Mouse (Mus musculus) forebrain, embryonic 10.5 days (tissue): ENCODE measurements around the gene C730034F03Rik. TPM values are rescaled to one million over a fixed set of nuclear protein-coding genes. Genes with fewer than 3 reads are reported as not detected.
"Not testable (repeated sequence)": the region's sequence is repeated elsewhere in the genome, so short reads cannot be mapped to it uniquely, and the experiment has no call there.

ENCODE experiments used
- DNase-seq: peaks from one replicate; pipeline ENCODE4 v3.0.0-alpha.2; 2017; ENCODE audit warnings: low spot score; ENCODE audit errors: extremely low spot score
- H3K27ac ChIP-seq: fragments of 300-500 bp; sonication (generic); 2 replicates; pipeline ENCODE4 v1.5.1; 2016; ENCODE audit warnings: mild to moderate bottlenecking
- H3K27me3 ChIP-seq: fragments of 300-500 bp; sonication (generic); 2 replicates; pipeline ENCODE4 v1.6.1; 2016; ENCODE audit warnings: mild to moderate bottlenecking; ENCODE audit not compliant: poor library complexity, severe bottlenecking
- H3K36me3 ChIP-seq: fragments of 300-500 bp; sonication (generic); replicated peaks from 2 replicates; pipeline ENCODE4 v1.6.1; 2016; ENCODE audit warnings: mild to moderate bottlenecking, moderate library complexity
- H3K4me1 ChIP-seq: fragments of 300-500 bp; sonication (generic); 2 replicates; pipeline ENCODE4 v1.6.1; 2016
- H3K4me3 ChIP-seq: fragments of 300-500 bp; sonication (generic); 2 replicates; pipeline ENCODE4 v1.5.1; 2016; ENCODE audit warnings: mild to moderate bottlenecking, moderate library complexity
- H3K9me3 ChIP-seq: fragments of 300-500 bp; sonication (generic); 2 replicates; pipeline ENCODE4 v1.6.1; 2016; ENCODE audit warnings: mild to moderate bottlenecking, moderate library complexity
- WGBS: fragments of 180-500 bp; shearing (Covaris S2); methylation state at CpG from one replicate; pipeline ENCODE4 v1.1.7; 2016; 5-methylcytosine and 5-hydroxymethylcytosine counted together
- polyA plus RNA-seq: library from polyadenylated mRNA; unstranded; fragments of >200 nt; fragmentation: Nextera tagmentation; extraction: Ambion mirVana; gene quantifications from 2 replicates; pipeline ENCODE4 v1.2.1, GENCODE M21; 2016

C730034F03Rik gene
- polyA plus RNA-seq, 1 experiment from 2014 or later, result 3.9 TPM

DNA sequence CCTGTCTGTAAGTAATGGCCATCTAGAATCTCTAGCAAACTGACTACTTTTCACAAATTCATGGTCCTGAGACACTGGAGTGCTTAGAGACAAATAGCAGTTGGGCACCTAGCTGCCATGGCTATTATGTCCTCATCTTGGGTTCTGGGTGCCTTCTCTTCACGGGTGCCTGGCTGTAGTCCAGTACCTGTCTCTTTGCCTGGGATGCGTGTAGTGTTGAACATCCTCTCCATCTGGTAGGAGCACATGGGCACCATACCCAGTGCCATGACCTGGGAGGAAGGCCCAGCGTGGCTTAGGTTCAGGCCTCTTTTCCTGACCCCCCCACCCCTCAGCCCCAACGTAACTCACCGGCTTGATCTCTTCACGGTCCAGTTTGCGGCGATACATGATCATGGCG is 7.5 kb upstream of the C730034F03Rik start:
- H3K27ac ChIP-seq, result no peak overlapping the region
- WGBS, result 92% methylated on average over 9 of the region's 9 CpGs
- H3K36me3 ChIP-seq, result peaks cover 67% of the 10 kb centered on the region
- H3K4me3 ChIP-seq, result no peak overlapping the region
- peaks cover 18% of the 10 kb centered on the region for H3K4me1 ChIP-seq
- DNase-seq, result no peak
- H3K27me3 ChIP-seq, result 0 out of 2 replicates have a peak, but pooled peaks cover 5% of the 10 kb centered on the region
- H3K9me3 ChIP-seq, result no peaks in the 10 kb centered on the region

DNA sequence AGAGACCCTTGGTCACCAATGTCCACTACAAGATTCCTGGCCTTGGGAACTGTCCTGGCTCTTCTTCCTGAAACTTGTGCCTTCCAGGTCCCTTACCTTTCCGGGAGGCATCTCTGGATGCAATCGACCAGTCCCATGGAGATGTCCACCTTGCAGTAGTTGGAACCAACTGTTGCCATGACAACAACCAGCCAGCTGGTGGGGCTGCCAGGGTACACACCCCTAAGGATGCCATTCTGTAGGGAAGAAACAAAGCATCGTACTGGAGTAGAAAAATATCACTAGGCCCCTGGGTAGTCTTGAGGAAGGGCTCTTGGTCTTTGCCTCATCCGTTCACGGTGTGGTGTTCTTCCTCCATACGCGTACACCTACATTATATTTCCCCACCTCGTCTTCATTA is 4.8 kb upstream of the C730034F03Rik start:
- Histone ChIP-seq H3K4me3 (no peak overlapping the region), H3K36me3 (peaks cover 55% of the 10 kb centered on the region), H3K27me3 (0 out of 2 replicates have a peak, but pooled peaks cover 5% of the 10 kb centered on the region), H3K9me3 (no peaks in the 10 kb centered on the region), H3K27ac (no peak overlapping the region), H3K4me1 (peaks cover 30% of the 10 kb centered on the region)
- 86% methylated on average over 8 of the region's 8 CpGs for WGBS
- DNase-seq, result no peak

DNA sequence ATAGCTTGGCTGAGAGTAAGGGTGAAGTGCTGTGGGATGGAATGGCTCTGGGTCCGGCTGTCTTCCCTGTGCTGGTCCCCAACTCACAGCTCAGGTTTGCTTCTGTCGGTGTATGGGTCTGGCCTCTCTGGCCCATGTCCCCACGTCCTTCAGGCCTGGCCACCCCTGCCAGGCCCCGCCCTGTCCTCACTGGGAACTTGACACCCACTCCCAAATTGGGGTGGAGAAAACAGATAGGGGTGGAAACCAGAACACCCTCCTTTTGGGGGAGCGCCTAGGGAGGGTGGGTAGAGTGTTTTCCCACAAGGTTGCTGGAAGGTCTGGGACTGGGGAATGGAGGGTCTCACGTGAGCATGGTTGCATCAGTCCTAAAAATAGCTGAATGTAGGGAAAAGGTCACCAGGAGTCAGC is 3.7 kb upstream of the C730034F03Rik start, which contains the start of gene Cpt1b:
Gene Cpt1b (minus strand): TSS at position 153 of the 411 bp plus-strand sequence.
- Histone ChIP-seq H3K9me3 (no peaks in the 10 kb centered on the region), H3K4me3 (peak within 1 kb of the TSS; percentile 29), H3K27me3 (0 out of 2 replicates have a peak, but pooled peaks cover 5% of the 10 kb centered on the region), H3K4me1 (peaks cover 38% of the 10 kb centered on the region), H3K27ac (peak within 1 kb of the TSS; percentile 36; the same call in 1 of the 2 replicates), H3K36me3 (peaks cover 45% of the 10 kb centered on the region)
- WGBS, result 27% methylated on average over 6 of the region's 6 CpGs
- no peak for DNase-seq

DNA sequence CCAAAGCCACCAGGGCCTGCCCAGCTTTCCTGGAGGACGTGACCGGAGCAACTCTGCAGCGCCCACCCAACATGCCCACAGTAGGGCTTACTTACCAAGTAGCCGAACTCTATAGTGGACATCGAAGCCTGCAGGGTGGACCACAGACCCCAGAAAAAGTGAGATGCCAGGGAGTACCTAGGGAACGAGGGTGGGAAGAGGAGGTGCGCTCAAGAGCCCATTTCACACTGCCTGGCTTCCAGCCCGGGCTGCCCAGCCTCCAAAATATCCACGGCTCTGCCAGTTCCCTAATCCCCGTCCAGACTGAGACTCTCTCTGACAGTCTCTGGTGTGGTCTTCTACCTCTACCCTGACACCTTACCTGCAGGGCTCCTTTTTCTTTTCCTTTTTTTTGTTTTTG is 2.7 kb upstream of the C730034F03Rik start:
- no peak for DNase-seq
- Histone ChIP-seq H3K4me1 (peaks cover 43% of the 10 kb centered on the region), H3K36me3 (peaks cover 42% of the 10 kb centered on the region), H3K4me3 (no peak overlapping the region), H3K27ac (no peak overlapping the region), H3K9me3 (no peaks in the 10 kb centered on the region), H3K27me3 (0 out of 2 replicates have a peak, but pooled peaks cover 5% of the 10 kb centered on the region)
- WGBS, result 89% methylated on average over 10 of the region's 10 CpGs

DNA sequence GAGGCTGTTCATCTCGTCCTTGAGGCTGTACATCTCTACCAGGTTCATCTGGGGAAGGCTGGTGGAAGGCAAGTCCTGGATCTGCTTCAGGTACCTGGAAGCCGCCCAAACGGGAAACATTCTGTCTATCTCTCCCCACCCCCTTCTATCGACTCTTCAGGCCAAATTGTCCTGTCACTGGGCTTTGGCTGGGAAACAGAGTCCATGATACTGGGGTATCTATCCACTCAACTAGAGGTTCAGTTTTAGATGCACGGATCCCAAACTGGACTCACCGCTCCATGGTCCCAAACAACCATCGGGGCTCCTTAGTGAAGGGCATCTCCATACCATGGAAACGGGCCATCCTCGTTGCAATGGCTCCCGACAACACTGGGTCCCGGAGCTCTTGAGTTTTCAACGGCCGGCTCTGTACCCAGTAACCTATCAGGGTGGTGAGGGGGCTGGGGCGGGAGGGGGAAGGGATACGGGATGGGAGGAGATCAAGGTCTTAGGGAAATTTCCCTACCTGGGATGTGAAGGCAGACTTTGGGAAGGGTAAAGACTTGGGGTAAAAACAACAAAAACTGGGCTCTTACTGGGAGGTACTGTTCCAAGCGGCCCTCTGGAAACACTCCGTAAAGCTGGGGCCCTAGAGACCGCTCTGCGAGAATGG is 1.1 kb upstream of the C730034F03Rik start:
- 0 out of 2 replicates have a peak, but pooled peaks cover 5% of the 10 kb centered on the region for H3K27me3 ChIP-seq
- peak overlapping the region; percentile 86 for H3K4me3 ChIP-seq
- H3K36me3 ChIP-seq, result peaks cover 35% of the 10 kb centered on the region
- 85% methylated on average over 19 of the region's 19 CpGs for WGBS
- DNase-seq, result no peak
- H3K4me1 ChIP-seq, result peaks cover 43% of the 10 kb centered on the region
- no peak overlapping the region for H3K27ac ChIP-seq
- H3K9me3 ChIP-seq, result no peaks in the 10 kb centered on the region

DNA sequence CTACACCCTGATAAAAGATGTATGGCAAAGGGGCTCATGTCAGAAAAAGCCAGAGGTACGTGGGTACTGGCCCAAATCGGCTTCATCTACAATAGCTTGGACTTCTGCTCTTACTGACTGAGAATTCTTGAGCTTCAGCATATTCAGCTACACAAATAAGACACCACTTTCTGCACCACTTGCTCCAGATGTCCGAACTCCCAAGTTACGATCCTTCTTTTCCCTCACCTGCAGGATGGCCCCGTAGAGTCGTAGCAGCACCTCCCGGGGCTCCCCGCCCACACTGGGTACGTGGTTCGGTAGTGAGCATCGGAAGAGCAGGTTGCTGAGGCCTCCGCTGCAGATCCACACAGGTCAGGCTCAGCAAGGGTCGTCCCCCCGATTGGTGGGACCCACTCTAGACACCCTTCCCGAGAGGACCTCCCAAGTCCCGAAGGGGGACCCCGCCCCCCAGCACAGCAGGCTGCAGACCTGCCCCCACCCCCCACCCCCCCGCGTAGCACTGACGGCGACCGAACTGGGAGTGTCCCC is 503 bp upstream of the C730034F03Rik start:
- peak overlapping the region; percentile 86 for H3K4me3 ChIP-seq
- peaks cover 33% of the 10 kb centered on the region for H3K36me3 ChIP-seq
- peaks cover 43% of the 10 kb centered on the region for H3K4me1 ChIP-seq
- 6% methylated on average over 22 of the region's 22 CpGs for WGBS
- H3K27me3 ChIP-seq, result 0 out of 2 replicates have a peak, but pooled peaks cover 5% of the 10 kb centered on the region
- H3K9me3 ChIP-seq, result no peaks in the 10 kb centered on the region
- peak overlapping the region; percentile 96 for H3K27ac ChIP-seq
- DNase-seq, result no peak

DNA sequence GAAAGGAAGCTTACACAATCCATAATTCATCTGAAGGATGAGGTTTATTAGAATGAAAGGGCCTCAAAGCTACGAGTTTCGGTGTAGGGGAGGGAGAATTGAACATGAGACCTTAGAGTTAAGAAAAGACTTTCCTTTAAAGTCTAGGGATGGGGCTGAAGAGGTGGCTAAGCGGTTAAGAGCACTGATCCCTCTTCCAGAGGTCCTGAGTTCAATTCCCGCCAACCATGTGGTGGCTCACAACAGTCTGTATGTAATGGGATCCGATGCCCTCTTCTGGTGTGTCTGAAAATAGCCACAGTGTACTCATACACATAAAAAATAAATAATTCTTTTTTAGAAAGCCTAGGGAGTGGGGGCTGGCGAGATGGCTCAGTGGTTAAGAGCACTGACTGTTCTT is 952 bp downstream of the C730034F03Rik start:
- Histone ChIP-seq H3K27ac (peak overlapping the region; percentile 96), H3K36me3 (peaks cover 30% of the 10 kb centered on the region), H3K9me3 (no peaks in the 10 kb centered on the region), H3K4me3 (peak overlapping the region; percentile 86), H3K27me3 (0 out of 2 replicates have a peak, but pooled peaks cover 4% of the 10 kb centered on the region), H3K4me1 (peaks cover 35% of the 10 kb centered on the region)
- 46% methylated on average over 6 of the region's 6 CpGs for WGBS
- DNase-seq, result no peak

DNA sequence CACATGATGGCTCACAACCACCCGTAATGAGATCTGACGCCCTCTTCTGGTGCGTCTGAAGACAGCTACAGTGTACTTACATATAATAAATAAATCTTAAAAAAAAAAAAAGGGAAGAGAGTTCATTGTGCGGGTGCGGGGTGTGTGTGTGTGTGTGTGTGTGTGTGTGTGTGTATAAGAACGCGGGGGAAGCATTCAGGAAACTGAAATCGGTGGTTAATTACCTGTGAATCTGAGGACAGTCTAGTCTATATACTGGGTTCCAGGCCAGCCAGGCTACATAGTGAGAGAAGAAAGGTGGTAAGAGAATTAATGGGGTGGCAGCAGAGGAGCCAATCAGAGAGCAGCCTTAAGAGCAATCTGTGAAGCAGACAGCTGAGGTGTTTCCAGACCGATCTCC is 1.4 kb downstream of the C730034F03Rik start:
- not testable (repeated sequence) for H3K4me3 ChIP-seq, H3K27ac ChIP-seq, H3K27me3 ChIP-seq, DNase-seq, H3K9me3 ChIP-seq
- Histone ChIP-seq H3K36me3 (peaks cover 26% of the 10 kb centered on the region), H3K4me1 (peaks cover 31% of the 10 kb centered on the region)
- WGBS, result 88% methylated on average over 9 of the region's 9 CpGs

DNA sequence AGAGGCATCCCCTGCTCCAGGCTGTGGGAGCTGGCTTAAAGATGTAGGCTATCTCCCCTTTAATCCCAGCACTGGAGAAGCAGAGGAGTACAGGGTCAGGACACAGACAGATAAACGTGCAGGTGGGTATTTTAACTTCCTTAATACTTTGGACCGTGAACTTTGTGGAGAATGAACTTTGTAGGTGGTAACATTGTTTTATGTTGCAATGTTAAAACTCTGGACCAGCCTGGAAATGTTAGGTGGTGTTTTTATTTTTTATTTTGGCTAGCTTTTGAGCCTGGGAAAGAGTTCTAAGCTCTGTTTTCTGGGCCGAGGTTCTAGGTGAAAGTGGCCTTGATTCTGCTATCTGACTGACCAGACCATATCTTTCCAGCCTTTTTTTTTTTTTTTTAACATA is 1.9 kb downstream of the C730034F03Rik start:
- no peak overlapping the region for H3K27ac ChIP-seq
- H3K4me3 ChIP-seq, result no peak overlapping the region
- H3K9me3 ChIP-seq, result no peaks in the 10 kb centered on the region
- peaks cover 21% of the 10 kb centered on the region for H3K36me3 ChIP-seq
- DNase-seq, result no peak
- no peaks in the 10 kb centered on the region for H3K27me3 ChIP-seq
- H3K4me1 ChIP-seq, result peaks cover 26% of the 10 kb centered on the region
- WGBS, result 94% methylated on average over 3 of the region's 3 CpGs

DNA sequence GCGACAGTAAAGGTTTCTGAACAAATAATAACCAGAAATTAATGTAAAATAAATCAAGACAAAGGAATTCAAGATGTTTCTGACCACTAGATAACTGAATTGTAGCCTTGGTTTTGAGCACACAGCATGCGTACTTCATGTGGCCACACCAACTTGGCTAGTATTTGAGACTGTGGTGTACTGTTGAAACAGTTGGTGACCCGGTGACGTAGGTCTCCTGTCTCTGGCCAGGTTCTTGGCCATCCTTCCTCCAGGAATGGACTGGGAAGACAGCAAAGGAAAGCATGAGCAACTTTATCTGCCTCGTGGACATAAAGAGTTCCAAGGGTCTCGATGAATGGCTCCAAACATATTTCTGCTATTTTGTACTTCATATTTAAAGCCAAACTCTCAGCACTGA is 2.4 kb downstream of the C730034F03Rik start:
- Histone ChIP-seq H3K36me3 (peaks cover 16% of the 10 kb centered on the region), H3K9me3 (no peaks in the 10 kb centered on the region), H3K27me3 (no peaks in the 10 kb centered on the region), H3K27ac (no peak overlapping the region), H3K4me3 (no peak overlapping the region), H3K4me1 (peaks cover 25% of the 10 kb centered on the region)
- no peak for DNase-seq
- 95% methylated on average over 6 of the region's 6 CpGs for WGBS

DNA sequence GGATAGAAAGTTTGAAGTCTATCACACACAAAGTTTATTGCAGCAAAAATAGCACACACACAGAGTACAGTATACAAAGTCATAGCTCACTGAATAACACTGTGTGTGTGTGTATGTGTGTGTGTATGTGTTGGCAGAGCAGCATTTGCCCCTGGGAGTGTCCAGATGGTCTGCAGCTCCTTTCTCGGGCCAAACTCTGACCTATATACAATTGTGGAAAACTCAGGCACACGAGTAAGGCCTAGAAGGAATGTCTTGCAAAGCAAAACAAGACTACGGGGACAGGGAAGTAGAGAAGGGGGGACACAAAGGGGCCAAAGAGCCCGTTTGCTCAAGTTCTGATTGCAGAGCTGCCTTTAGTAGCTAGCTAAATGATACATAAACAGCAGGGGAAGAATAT is 3.6 kb downstream of the C730034F03Rik start:
- no peaks in the 10 kb centered on the region for H3K27me3 ChIP-seq
- peaks cover 4% of the 10 kb centered on the region for H3K36me3 ChIP-seq
- H3K4me3 ChIP-seq, result no peak overlapping the region
- no peaks in the 10 kb centered on the region for H3K9me3 ChIP-seq
- no peak overlapping the region for H3K27ac ChIP-seq
- H3K4me1 ChIP-seq, result peaks cover 24% of the 10 kb centered on the region
- DNase-seq, result no peak
- 88% methylated on average over 4 of the region's 4 CpGs for WGBS

DNA sequence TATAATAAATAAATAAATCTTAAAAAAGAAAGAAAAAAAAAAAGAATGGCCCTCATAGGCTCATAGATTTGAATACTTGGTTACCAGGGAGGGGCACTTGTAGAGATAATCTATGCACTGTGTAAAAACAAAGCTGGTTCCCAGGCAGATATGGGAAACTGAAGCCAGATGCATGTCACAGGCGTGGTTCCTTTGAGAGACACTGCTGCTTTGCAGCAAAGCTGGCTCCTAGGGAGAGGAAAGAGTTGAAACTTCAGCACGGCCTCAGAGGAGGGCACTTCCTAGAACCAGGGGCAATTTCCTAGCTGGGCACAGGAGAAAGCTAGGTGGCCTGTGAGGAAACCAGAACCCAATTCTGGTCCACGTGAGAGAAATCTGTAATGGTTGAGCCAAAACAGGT is 4.7 kb downstream of the C730034F03Rik start:
- H3K4me3 ChIP-seq, result no peak overlapping the region
- H3K27me3 ChIP-seq, result no peaks in the 10 kb centered on the region
- WGBS, result 73% methylated on average over 3 of the region's 3 CpGs
- no peaks in the 10 kb centered on the region for H3K36me3 ChIP-seq
- no peak overlapping the region for H3K27ac ChIP-seq
- no peak for DNase-seq
- peaks cover 13% of the 10 kb centered on the region for H3K4me1 ChIP-seq
- no peaks in the 10 kb centered on the region for H3K9me3 ChIP-seq

DNA sequence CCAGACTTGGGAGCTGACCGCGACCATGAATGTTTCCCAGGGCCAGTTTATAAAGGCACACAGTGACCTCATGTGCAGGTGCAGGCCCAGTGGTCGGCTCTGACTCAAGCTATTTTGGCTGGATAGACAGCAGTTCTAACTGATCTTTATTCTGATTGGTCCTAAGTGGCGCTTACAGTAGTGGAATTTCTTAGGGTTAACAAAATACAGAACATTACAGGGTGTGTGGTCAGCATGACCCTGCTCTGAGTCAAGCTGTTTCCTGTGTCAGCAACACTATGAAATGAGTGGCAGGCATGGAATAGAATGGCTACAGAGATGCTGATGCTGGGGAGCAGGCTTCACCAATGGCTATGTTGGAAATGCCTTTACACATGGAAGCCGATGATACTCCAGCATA is 6.5 kb downstream of the C730034F03Rik start:
- H3K36me3 ChIP-seq, result no peaks in the 10 kb centered on the region
- WGBS, result 84% methylated on average over 5 of the region's 5 CpGs

More for the DNA sequence above, 6.5 kb downstream of the C730034F03Rik start:
- H3K4me3 ChIP-seq, result no peak overlapping the region
- peaks cover 3% of the 10 kb centered on the region for H3K4me1 ChIP-seq
- H3K9me3 ChIP-seq, result no peaks in the 10 kb centered on the region
- DNase-seq, result no peak
- H3K27ac ChIP-seq, result no peak overlapping the region
- no peaks in the 10 kb centered on the region for H3K27me3 ChIP-seq
